Mouse (Mus musculus) naive thymus-derived CD4-positive, alpha-beta T cell, adult 2 months (primary cell): ENCODE data around the gene Dnaja1.

Source experiments
- DNase-seq: peaks from one replicate; pipeline ENCODE4 v3.0.0-alpha.2; 2011; ENCODE audit warnings: low read depth

The Dnaja1 gene

DNA sequence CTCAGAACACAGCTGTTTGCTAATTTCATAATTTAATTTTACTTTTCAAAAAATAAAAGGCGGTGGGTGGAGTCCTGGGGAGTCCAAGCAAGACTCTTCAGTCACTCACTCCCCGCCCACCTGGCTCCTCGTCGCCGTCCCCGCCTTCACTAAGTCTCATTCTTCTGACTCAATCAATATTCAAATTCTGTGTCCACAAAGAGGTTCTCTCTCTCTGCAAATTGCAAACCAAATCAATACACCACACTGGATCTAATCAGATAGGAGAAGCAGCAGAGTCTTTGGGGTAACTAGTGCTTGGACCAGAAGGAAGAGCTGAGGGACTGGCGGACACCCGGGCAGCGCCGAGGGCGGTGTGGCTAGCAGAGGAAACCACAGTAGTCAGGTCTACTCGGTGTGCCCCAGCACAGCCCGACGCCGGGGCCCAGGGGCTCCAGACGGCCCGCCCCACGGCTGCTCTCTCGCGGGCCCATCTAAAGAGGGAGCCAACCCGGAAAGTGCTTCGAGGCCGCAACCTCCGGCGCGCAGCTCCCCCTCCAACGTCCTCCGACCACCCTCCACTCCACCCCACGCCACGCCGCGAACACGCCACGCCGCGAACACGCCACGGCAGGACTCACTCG lies 35.3 kb downstream of the Dnaja1 start:
- DNase-seq: no peak

- DNase-seq: peak; percentile 99
Observed at GRCm38 (mm10) chr4:40757780-40758420, 36.0 kb downstream of the Dnaja1 start, which contains the start of gene Smu1. Gene Smu1 (minus strand): TSS chr4:40757923.

DNA sequence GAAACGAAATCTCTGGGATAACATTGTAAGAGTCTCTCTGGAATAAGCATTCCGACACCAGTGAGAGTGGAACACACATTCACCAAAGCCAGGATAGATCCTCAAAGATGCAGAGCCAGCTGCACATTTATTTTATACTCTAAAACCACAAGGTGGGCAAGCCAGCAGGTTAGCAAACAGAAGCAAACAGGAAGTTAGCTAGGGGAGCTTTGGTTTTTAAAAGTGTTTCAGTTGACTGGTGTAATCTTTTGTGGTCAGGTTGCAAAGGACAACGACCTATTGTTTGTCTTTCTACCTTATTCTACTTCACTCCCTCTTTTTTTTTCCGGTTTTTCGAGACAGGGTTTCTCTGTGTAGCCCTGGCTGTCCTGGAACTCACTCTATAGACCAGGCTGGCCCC lies 37.9 kb downstream of the Dnaja1 start:
- no peak for DNase-seq

DNA sequence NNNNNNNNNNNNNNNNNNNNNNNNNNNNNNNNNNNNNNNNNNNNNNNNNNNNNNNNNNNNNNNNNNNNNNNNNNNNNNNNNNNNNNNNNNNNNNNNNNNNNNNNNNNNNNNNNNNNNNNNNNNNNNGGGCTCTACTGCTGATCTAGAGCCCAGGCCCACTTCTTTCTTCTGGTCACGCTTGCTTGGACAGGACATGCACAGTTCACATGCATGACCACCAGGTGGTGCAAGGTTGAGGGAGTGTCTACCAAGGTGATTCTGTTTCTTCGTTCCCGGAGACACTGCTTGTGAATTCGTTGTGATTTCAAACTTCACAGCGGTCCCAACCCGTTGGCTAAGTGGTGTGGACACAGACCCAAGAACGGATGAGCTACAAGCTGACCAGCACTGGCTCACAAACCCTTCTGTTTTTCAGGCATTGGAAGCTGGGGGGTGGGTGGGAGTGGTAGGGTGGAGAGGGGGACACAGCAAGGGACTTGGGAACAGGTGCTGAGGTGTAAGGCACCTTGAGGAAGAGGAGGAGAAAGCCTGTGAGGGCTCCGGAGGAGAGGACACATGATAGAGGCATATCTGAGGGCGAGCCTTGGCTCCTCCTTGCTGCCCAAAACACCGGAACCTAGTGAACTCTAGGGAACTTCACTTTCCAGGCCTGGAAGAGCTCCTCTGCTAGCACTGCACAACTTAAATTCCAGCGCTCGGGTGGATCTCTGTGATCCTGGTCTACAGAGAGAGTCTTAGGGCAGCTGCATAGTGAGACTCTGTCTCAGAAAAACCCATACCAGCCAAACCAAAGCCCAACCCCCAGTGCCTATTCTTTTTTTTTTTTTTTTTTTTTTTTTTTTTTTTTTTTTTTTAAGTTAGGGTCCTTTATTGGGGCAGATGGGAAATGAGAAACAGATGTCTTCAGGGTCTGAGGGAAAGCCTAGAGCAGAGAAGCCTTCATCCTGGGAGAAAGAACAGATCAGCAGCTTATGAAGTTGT lies 52.6 kb downstream of the Dnaja1 start:
- peak; percentile 88 for DNase-seq

DNA sequence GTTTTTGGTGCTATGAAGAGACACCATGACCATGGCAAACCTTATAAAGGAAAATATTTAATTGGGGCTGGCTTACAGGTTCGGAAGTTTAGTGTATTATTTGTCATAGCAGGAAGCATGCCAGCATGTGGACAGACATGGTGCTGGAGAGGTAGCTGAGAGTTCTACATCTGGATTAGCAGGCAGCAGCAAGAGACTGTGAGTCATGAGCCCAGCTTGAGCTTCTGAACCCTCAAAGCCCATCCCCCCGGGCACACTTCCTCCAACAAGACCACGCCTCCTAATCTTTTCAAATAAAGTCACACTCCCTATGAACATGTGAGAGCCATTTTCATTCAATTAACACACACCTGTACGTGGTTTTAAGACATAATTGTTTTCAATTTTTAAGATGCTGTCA lies 54.5 kb downstream of the Dnaja1 start:
- peak; percentile 69 for DNase-seq

GRCm38 (mm10) chr4:40777116-40777515 lies 55.2 kb downstream of the Dnaja1 start:
- DNase-seq: peak; percentile 67

DNA sequence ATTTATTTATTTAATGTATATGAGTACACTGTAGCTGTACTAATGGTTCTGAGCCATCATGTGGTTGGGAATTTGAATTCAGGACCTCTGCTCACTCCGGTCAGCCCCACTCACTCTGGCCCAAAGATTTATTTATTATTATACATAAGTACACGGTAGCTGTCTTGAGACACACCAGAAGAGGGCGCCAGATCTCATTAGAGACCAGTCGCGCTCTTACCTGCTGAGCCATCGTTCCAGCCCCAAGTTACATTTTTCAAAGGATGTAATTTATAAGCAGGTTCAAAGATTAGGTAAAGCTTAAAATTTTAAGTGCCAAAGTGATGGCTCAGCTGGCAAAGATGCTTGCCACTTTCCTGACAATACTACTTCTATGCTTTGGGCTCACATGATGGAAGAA lies 56.7 kb downstream of the Dnaja1 start:
- peak; percentile 55 for DNase-seq

DNA sequence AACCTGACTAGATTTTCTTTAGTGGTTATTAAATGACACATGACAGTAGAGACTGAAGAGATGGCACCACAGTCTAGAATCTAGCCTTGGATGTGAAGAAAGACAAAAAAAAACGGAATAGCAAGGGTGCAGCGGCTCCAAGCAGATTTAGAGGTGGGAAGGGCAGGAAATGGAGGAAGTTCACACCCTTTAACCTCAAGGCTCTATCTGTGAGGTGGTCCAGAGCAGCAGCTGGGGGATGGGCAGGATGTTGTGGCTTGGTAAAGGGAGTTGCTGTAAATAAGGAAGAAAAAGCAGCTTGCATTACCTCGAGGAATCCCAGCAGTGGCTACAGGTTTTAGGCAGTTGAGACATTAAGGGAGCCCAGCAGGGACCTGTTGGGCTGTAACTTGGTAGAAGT lies 59.2 kb downstream of the Dnaja1 start:
- DNase-seq: peak; percentile 88

DNA sequence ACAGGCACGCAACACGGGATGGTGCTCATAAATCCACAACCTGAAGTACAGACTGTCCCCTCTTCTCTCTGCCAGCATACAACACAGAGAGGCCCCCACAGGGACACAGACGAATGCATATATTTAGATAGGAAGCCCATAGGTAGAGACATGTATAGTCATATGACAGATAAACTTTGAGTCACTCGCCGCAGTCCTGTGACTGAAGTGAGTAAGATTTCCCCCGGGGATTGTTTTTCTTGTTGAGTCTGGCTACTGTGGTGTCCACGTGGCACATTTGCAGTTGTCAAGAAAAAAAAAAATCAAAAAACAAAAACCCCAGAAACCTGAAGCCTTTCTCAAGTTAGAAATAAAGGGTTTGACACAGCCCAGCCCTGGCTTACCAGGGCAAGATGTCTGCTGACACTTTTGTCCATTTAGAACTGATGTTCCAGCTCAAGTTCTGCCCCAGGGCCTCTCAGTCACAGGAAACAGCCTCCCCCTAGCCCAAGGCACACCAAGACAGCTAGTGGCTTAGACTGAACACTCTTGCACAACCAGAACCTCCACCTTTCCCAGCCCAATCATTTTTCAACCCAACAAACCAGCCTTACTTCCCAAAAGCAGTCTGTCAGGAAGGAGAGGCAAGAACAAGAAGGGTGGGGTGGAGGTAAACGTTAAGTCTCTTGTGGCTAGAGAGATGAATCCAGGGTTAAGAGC lies 60.0 kb downstream of the Dnaja1 start:
- peak; percentile 81 for DNase-seq

- DNase-seq: no peak
Observed at GRCm38 (mm10) chr4:40783049-40783448, 61.1 kb downstream of the Dnaja1 start.

- DNase-seq: no peak
Observed at GRCm38 (mm10) chr4:40784556-40785169, 62.7 kb downstream of the Dnaja1 start.

- peak; percentile 65 for DNase-seq
Observed at GRCm38 (mm10) chr4:40785620-40786166, 63.7 kb downstream of the Dnaja1 start.

- DNase-seq: peak; percentile 43
Observed at GRCm38 (mm10) chr4:40786578-40786977, 64.6 kb downstream of the Dnaja1 start.
